ENCODE assay signal across 10 mouse cellular contexts in the genomic region with DNA sequence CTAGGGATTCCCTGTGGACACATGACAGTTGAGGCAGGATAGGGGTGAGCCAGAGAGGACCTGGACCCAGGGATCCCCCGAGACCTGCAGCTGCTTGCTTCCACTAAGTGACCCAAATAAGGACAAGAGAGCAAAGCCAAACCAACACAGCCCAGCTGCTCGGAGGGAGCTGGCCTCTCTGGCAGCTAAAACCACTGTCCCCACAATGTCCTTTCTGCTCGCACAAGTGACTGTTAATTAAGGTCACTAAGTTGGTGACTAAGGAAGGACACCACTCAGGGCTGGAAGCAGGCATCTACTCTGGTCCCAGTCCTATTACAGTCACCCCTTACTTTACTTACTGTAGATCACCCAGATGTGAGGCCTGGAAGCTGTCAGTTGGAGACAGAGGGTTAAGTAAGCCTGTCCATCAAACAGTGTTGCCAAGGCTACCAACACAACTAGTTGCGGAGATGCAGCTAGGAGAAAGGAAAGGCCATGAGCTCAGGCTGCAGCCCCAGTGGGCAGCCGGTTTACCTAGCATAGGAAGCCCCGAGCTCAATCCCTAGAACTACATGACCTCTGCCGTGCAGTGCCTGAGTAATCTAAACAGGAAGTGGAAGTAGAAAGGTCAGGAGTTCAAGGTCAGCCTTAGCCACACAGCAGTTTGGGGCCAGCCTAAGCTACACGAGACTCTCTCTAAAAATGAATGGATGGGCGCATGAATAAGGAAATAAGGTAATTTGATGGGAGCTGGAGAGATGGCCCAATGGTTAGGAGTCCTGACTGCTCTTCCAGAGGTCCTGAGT. TPM values are rescaled to one million over a fixed set of nuclear protein-coding genes. Genes with fewer than 3 reads are reported as not detected.
A peak's percentile ranks its signal among the peaks of the same experiment; 100 is the strongest.
DNase-seq lines count a peak whose midpoint lies in the region; ATAC-seq and TF ChIP-seq lines count a peak whose summit lies in the region.
"Had no signal": no experiment of that assay in that cellular context is flagged by ENCODE, and none has a peak within 500 bp of the region (broad histone marks: within the 10 kb centered on the region; RNA-seq: fewer than 3 reads in every experiment).

No protein-coding gene starts in this region.

- H3K9me3 ChIP-seq in intestine, embryonic 16.5 days (ENCODE audit: control insufficient read depth, low read length): no peaks in the 10 kb centered on the region
- no peaks in the 10 kb centered on the region for H3K9me3 ChIP-seq in stomach, postnatal 0 days (ENCODE audit: control insufficient read depth, low read length)

- no peak for TF ChIP-seq EP300 in stomach, postnatal 0 days (optimal IDR thresholded peaks at IDR 0.05)

- no peaks in the 10 kb centered on the region for H3K27me3 ChIP-seq in intestine, embryonic 16.5 days (replicated peaks; ENCODE audit: control insufficient read depth, insufficient read depth, low read length)
- no peaks in the 10 kb centered on the region for H3K27me3 ChIP-seq in stomach, postnatal 0 days (ENCODE audit: control insufficient read depth, insufficient read depth, low read length)

- ATAC-seq in intestine, embryonic 16.5 days: no peak
- ATAC-seq in stomach, postnatal 0 days (ENCODE audit: low FRiP score, low TSS enrichment): peak; percentile 1; the same call in 1 of the 2 replicates
- ATAC-seq in cerebellum, adult (ENCODE audit: insufficient number of reproducible peaks, low FRiP score, low TSS enrichment): no peak
- ATAC-seq: inflammation-experienced regulatory T-cells, adult 6 months had no signal

- H3K27ac ChIP-seq in gastrocnemius, adult 2 months: peak overlapping the region; percentile 48
- H3K27ac ChIP-seq in intestine, embryonic 16.5 days (ENCODE audit: low read length): peak overlapping the region; percentile 96
- H3K27ac ChIP-seq in stomach, postnatal 0 days (replicated peaks): peak overlapping the region; percentile 83

- no peak for TF ChIP-seq CTCF in gastrocnemius, adult 2 months (IDR thresholded peaks at IDR 0.05)
- TF ChIP-seq CTCF in stomach, postnatal 0 days (IDR thresholded peaks at IDR 0.05; ENCODE audit: low read depth): no peak

- DNase-seq in gastrocnemius, adult 2 months: no peak
- no peak for DNase-seq in gastrocnemius, adult 18-20 months (ENCODE audit: low spot score)
- peak; percentile 39 for DNase-seq in retina, postnatal 1 day
- no peak for DNase-seq in retina, embryonic 14.5 days (ENCODE audit: low spot score)
- no peak for DNase-seq in stomach, postnatal 0 days (ENCODE audit: low spot score)
- DNase-seq in adipocyte (ENCODE audit: low spot score): no peak
- DNase-seq: right cerebral cortex, postnatal 25 days had no signal

- H3K9ac ChIP-seq in intestine, embryonic 16.5 days (ENCODE audit: low read depth, low read length): peak overlapping the region; percentile 21; the same call in 1 of the 2 replicates
- H3K9ac ChIP-seq in stomach, postnatal 0 days (ENCODE audit: low read length): no peak overlapping the region

- WGBS in intestine, embryonic 16.5 days: 39% methylated on average over 9 of the region's 9 CpGs
- 43% methylated on average over 9 of the region's 9 CpGs for WGBS in stomach, postnatal 0 days

- no peak overlapping the region for H3K4me3 ChIP-seq in gastrocnemius, adult 2 months
- no peak overlapping the region for H3K4me3 ChIP-seq in intestine, embryonic 16.5 days (ENCODE audit: low read length)
- no peak overlapping the region for H3K4me3 ChIP-seq in stomach, postnatal 0 days (ENCODE audit: low read depth, low read length)

- H3K36me3 ChIP-seq in intestine, embryonic 16.5 days (ENCODE audit: control insufficient read depth, insufficient read depth, low read length): no peaks in the 10 kb centered on the region
- H3K36me3 ChIP-seq in stomach, postnatal 0 days (ENCODE audit: control insufficient read depth, insufficient read depth, low read length): no peaks in the 10 kb centered on the region

- H3K4me2 ChIP-seq in intestine, embryonic 16.5 days (ENCODE audit: low read depth, low read length): no peak overlapping the region; the same call in 1 of the 2 replicates
- H3K4me2 ChIP-seq in stomach, postnatal 0 days (replicated peaks; ENCODE audit: low read depth): no peak overlapping the region

- H3K4me1 ChIP-seq in intestine, embryonic 16.5 days (ENCODE audit: control insufficient read depth, insufficient read depth, low read length): peaks cover 48% of the 10 kb centered on the region
- peaks cover 10% of the 10 kb centered on the region; the same call in 1 of the 2 replicates for H3K4me1 ChIP-seq in stomach, postnatal 0 days (replicated peaks; ENCODE audit: control insufficient read depth, insufficient read depth)

- intact Hi-C loops in gastrocnemius, adult 2 months (cut with DNase I): no loop called here

RNA-seq across cellular contexts. Expression of gene Tmem51, which starts 30.2 kb away (rescaled TPM):
- under 1 TPM; 0.66 to 0.75 TPM for total RNA-seq in gastrocnemius, adult 2 months (2021)
- under 1 TPM; 0.48 to 0.88 TPM for total RNA-seq in gastrocnemius, adult 18-20 months (2021)
- 160 and 206 TPM in 2 replicates for polyA plus RNA-seq in intestine, embryonic 16.5 days (2015; fragmentation: Nextera tagmentation; extraction: Ambion mirVana)
- 79.0 and 90.0 TPM in 2 replicates for polyA plus RNA-seq in stomach, postnatal 0 days (2015; fragmentation: Nextera tagmentation; extraction: Ambion mirVana)

RNA-seq across cellular contexts. Expression of gene Fhad1, which starts 39.0 kb away (rescaled TPM):
- total RNA-seq in gastrocnemius, adult 2 months (2021): not detected
- total RNA-seq in gastrocnemius, adult 18-20 months (2021): not detected
- 1.4 and 2.3 TPM in 2 replicates for polyA plus RNA-seq in intestine, embryonic 16.5 days (2015; fragmentation: Nextera tagmentation; extraction: Ambion mirVana)
- polyA plus RNA-seq in stomach, postnatal 0 days (2015; fragmentation: Nextera tagmentation; extraction: Ambion mirVana): 4.9 and 6.0 TPM in 2 replicates
